Mouse (Mus musculus): ENCODE measurements around the gene Sec23a. TPM values are rescaled to one million over a fixed set of nuclear protein-coding genes. Genes with fewer than 3 reads are reported as not detected.
A peak's percentile ranks its signal among the peaks of the same experiment; 100 is the strongest.
"Not testable (repeated sequence)": the region's sequence is repeated elsewhere in the genome, so short reads cannot be mapped to it uniquely, and the experiment has no call there.

Sec23a gene
- total RNA-seq (2022): 10 to 100 TPM; 43.3 to 52.8 (median 44.8) TPM

DNA sequence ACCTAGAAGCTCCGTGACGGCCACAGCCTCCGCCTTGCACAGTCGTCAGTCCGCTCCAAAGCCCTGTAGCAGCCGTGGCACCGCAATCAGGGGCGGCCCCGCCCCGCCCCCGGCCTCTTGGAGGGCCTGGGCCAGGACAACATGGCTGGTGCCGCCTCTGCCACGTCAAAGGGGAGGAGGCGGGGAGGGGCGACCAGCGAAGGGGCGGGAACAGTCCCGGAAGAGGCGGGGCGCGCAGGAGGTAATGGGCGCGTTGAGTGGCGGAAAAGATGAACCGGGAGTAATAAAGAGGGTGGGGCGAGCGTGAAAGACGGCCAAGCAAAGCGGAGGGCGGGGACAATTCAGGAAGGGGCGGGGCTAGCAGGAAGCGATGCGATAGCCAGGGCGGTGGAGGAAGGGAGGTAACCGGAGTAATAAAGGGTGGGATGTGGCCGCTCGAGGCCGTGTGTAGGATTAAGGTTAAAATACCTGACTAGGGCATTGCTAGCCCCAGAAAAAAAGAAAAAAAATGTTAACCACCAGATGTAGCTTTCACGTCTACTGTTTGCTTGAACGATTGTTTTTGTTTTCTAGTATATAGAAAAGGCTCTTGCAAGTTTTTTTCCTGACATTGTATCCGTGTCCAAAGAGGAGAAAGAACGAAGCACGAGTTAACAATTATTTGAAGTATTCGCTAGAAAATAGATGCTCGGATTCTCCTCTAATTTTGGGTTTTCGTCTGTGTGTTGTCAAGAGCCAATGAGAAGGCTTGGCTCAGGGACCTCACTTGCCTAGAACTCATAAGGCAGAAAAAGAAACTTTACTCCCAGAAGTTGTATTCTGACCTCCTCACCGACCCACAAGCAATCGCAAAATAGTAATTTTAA is at the start of gene Sec23a:
Gene Sec23a, minus strand, starts transcription at position 174 of the 866 bp plus-strand sequence.
- DNase-seq: peak; percentile 99

- peak; percentile 63 for DNase-seq
Observed at GRCm38 (mm10) chr12:59060993-59061595, 49.3 kb upstream of the Sec23a start, which contains the start of gene Trappc6b. Gene Trappc6b (minus strand): TSS chr12:59061472.

DNA sequence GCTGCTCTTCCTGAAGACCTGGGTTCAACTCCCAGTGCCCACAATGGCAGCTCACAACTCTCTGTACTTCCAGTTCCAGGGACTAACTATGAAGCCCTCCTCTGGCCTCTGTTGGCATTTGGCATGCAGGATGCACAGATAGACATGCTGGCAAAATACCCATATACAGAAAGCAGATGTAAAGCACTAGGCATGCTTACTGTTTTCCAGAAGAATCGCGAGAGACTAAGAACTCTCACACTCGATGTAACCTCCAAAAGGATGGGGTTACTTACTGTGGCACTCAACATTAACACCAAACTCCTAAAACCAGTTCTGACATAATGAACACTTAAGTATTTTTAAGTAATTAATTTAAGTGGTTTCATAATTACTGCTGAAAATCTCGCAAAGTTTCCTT is 48.5 kb upstream of the Sec23a start:
- no peak for DNase-seq

- DNase-seq: not testable (repeated sequence)
Observed at GRCm38 (mm10) chr12:59058242-59058641, 46.4 kb upstream of the Sec23a start.

DNA sequence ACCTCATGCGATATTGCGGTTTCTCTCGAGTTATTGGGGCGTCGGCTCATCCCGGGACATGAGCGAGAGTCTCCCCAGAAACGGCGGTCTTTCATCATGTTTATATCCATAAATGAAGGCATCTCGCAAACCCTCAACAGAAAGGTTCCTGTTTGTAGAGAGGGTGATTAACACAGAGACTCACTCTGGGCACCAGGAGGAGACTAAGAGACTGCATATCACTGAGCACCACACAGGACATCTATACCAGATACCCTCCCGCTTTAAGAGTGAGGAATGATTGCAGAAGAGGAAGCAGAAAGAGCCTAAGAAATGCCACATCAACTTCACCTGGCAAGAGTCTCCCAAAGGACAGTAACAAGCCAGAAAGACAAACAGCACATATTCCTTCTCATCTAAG is 44.4 kb upstream of the Sec23a start:
- no peak for DNase-seq

- DNase-seq: no peak
Observed at GRCm38 (mm10) chr12:59055196-59055850, 43.5 kb upstream of the Sec23a start.

DNA sequence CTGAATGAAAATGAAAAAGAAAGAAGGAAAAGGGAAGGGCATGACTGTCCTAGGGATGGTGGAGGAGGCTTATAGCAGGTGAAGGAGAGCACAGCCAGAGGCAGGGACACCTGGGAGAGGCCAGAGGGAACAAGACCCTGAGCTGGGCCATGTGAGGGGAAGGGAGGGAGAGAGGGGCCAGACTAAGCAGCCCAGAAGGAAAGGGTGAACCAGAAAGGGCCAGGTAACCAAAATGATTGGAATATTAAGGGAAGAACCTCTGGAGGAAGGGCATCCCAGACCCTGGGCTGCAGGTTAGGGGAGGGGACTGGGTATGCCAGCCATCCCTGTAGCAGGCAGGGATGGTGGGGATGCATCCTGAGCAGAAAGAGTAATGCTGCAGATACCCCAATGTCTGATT is 42.2 kb upstream of the Sec23a start:
- DNase-seq: no peak

DNA sequence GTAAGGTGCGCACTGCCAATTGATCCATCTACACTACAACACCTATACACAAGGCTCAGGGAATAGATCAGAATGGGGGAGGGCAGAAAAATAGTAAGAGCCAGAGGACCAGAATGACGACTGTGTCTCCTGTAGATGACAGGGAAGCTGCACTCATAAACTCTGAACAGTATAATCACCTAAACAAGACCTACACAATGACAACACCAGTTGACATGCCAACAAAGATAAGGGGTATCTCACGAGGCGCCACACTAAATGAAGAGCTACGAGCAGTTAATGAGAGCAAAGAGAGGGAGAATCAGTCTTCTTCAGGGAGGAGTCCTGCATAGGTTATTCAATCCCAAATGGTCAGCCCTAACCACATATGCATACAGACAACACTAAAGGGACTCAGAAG is 41.3 kb upstream of the Sec23a start:
- DNase-seq: no peak

GRCm38 (mm10) chr12:59052470-59052869 is 40.7 kb upstream of the Sec23a start:
- no peak for DNase-seq

DNA sequence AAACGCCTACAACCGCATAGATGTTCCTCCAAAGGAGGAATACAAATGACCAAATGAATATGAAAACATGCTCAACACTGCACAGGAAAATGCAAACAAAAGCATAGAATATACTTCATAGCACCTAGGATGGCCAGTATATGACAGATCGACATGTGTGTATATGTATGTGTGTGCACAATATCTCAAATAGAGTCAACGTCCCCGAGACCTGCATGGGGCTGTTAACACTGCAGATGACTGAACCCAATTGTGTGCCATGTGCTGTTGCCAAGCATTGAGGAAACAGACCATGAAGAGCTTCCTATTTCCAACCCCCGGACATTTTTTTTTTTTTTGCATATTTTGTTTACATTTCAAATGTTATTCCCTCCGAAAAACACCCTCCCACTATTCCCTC is 29.0 kb upstream of the Sec23a start:
- DNase-seq: no peak

DNA sequence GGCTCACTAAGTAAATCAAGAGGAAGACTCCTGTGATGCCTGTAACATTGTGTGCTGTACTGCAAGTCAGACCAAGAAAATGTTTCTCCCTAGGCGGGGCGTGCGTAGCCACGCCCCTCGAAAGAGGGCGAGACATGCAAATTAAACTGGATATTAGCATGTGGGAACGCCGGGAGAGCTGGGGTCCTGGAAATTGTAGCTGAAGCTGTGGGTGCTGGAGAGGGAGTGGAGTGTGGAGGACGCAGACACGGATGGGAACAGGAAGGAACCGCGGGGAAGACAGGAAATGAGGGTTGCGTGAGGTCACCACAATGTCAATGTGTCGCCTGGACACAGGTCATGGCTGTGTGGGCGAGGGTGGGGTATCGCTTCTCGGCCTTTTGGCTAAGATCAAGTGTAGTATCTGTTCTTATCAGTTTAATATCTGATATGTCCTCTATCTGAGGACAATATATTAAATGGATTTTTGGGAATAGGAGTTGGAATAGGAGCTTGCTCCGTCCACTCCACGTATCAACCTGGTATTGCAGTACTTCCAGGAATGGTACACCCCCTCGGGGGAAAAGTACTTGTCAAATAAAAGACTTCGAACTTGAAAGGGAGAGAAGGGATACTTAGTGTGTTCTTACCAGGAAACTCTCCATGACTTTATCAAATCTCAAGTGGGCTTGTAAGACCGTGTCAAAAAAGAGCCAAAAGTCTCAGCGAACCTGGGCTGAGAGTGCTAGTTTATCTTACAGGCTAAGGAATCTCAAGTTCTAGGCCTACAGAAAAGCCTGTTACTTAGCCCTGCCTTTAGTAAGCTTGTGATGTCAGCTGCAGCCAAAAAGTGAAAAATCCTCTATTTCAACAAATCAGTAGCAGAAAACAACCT is 28.4 kb upstream of the Sec23a start:
- DNase-seq: peak; percentile 29

DNA sequence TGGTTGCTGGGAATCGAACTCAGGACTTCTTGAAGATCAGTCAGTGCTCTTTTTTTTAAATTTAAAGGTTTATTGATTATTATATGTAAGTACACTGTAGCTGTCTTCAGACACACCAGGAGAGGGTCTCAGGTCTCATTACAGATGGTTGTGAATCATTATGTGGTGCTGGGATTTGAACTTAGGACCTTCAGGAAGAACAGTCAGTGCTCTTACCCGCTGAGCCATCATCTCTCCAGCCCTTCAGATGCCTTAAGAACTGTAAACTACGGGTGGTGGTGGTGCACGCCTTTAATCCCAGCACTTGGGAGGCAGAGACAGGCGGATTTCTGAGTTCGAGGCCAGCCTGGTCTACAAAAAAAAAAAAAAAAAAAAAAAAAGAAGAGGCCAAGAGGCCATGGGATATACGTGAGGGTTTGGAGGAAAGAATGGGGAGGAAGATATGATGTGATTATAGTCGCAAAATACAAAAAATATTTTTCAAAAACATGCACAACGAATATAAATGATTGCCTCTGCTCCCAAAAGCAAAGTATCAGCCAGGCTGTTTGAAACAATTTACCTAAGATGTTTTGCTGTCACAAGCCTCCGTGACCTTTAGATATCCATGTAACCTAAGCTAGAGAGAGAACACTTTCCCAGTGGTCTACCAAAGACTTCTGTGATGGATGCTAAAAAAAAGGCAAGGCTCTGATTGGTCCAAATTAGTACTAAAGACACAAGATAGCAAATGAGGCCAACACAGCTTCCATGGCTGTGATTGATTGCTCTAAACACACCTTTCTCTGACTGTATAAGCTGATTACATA is 27.5 kb upstream of the Sec23a start:
- no peak for DNase-seq

- DNase-seq: no peak
Observed at GRCm38 (mm10) chr12:59032101-59032500, 20.3 kb upstream of the Sec23a start.

DNA sequence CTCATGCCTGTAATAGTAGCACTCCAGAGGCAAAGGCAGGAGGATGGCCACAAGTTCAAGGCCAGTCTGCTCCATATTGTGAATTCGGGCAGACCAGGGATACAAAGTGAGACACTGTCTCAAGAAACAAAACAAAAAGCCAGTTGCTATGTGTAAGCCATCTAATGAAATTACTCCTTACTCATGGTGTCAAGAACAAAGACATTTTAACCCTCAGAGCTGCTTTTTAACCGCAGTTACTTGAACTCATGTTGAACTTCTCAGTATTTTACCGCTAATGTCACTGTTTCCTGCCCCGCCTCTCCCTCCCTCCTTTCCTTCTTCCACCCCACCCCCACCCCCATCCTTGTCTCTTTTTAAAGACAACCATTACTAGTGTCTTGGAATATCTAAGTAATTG is 9.5 kb upstream of the Sec23a start:
- DNase-seq: no peak

- DNase-seq: no peak
Observed at GRCm38 (mm10) chr12:59019891-59020290, 8.1 kb upstream of the Sec23a start.

DNA sequence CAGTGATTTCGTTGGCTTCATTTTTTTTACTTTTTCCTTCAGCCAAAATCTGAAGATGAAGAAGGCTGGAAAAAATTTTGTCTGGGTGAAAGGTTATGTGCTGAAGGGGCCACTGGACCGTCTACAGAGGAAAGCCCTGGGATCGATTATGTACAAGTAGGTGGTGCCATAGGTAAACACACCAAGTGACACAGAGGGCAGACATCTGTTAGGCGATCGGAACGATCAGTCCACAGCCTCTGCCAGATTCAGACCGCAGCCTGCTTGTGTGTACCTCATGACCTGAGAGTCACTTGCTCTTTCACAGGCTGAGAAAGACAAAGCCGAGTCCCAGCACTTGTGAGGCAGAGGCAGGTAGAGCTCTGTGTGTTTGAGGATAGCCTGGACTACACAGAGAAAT is 6.2 kb upstream of the Sec23a start:
- DNase-seq: no peak

DNA sequence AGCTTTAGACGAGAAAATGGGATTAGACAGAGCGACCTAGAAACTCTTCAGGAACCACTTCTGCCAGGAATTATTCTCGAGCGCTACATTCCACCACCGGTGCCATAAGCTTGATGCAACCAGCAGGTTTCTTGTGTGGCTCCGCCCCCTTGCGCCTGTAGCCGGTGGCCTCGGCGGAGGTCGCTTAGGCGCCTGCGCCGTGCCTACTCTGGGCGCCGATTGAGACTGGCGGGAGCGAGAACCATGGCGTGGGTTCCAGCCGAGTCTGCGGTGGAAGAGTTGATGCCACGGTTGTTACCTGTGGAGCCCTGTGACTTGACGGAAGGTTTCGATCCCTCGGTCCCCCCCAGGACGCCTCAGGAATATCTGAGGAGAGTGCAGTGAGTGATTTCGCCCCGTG is 1.4 kb upstream of the Sec23a start, which contains the start of gene Gemin2:
Gene Gemin2, plus strand, starts transcription at position 160 of the 400 bp plus-strand sequence.
- peak; percentile 89 for DNase-seq

DNA sequence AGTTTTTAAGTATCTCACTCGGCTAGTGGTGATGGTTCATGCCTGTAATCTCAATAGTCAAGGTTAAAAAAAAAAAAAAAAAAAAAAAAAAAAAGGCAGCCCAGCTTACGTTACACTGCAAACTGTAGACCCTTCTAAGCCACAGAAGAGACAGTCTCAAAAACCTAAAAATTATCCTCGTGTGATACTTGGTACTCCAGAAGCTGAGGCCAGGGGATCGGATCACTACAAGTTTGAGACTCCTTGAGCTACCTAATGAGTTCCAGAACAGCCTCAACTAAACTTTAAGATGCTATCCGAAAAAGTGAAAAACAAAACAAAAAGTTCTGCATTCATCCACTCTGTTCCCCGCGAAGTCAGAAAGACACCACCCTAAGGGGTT is 884 bp upstream of the Sec23a start:
- DNase-seq: no peak

GRCm38 (mm10) chr12:59011275-59011843 is 458 bp downstream of the Sec23a start:
- DNase-seq: no peak

DNA sequence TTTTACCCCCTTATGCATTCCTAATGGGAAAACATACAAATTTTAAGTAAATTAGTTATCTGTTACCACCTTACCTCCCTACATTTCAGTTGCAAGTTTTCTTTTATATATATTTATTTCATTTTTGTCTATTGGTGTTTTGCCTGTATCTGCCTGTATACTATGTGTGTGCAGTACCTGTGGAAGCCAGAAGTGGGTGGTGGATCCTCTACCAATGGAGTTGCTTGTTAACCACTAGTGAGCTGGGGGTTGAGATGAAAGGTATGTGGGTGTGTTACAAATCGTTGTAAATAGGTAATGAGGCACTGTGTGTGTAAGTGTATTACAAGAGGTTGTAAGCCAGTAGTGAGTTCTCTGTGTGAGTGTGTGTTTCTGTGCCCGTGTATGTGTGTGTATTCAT is 1.3 kb downstream of the Sec23a start:
- DNase-seq: no peak

DNA sequence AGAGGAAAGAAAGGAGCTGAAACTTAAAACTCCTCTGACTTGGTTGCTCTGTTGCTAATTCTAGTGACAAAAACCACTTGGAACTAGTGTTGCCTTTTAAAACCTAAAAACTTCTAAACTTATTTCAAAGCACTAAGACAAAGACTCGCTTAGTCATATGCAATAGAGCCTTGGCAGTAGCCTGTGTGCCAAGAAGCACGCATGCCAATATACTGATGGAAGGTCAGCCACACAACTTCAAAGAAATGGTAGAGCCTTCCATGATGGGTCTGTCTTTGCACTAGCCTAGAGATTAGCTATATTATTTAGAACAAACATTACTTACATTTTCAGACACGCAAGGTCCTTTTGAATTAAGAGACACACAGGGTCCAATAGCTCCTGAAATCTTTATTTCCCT is 26.1 kb downstream of the Sec23a start:
- peak; percentile 7 for DNase-seq

All from adrenal gland, adult 8-10 months (tissue).